Mouse (Mus musculus) kidney, postnatal 0 days (tissue): ENCODE measurements at regions not wholly inside any gene's neighbourhood (a gene's known extent, or its start where the extent isn't known, plus 50 kb on each side); places are given as distances from the start of the nearest gene placed in this dataset.
A peak's percentile ranks its signal among the peaks of the same experiment; 100 is the strongest.

Source experiments
- ATAC-seq: fragments of 200-750 bp; cut with Nextera tagmentation; replicated peaks from 2 replicates; pipeline ENCODE4 v1.8.0; 2017; ENCODE audit warnings: low read depth, moderate number of reproducible peaks, moderate TSS enrichment, moderate library complexity; ENCODE audit not compliant: low FRiP score
- DNase-seq: peaks from one replicate; pipeline ENCODE4 v3.0.0-alpha.2; 2016; ENCODE audit warnings: low spot score
- H3K27ac ChIP-seq: fragments of 300-500 bp; sonication (generic); 2 replicates; pipeline ENCODE4 v1.5.1; 2014; ENCODE audit warnings: mild to moderate bottlenecking
- H3K27me3 ChIP-seq: fragments of 300-500 bp; sonication (generic); 2 replicates; pipeline ENCODE4 v1.6.1; 2014; ENCODE audit warnings: low read length, mixed read lengths; ENCODE audit not compliant: insufficient read depth
- H3K36me3 ChIP-seq: fragments of 300-500 bp; sonication (generic); 2 replicates; pipeline ENCODE4 v1.6.1; 2014; ENCODE audit warnings: low read length, mixed read lengths; ENCODE audit not compliant: insufficient read depth
- H3K4me1 ChIP-seq: fragments of 300-500 bp; sonication (generic); replicated peaks from 2 replicates; pipeline ENCODE4 v1.6.1; 2014; ENCODE audit warnings: antibody characterized with exemption, low read length, mixed read lengths; ENCODE audit not compliant: insufficient read depth
- H3K4me2 ChIP-seq: fragments of 300-500 bp; sonication (generic); 2 replicates; pipeline ENCODE4 v1.6.1; 2014; ENCODE audit warnings: mild to moderate bottlenecking, low read length, moderate library complexity, mixed read lengths
- H3K4me3 ChIP-seq: fragments of 300-500 bp; sonication (generic); replicated peaks from 2 replicates; pipeline ENCODE4 v1.5.1; 2014; ENCODE audit warnings: low read depth, low read length
- H3K9ac ChIP-seq: fragments of 300-500 bp; sonication (generic); 2 replicates; pipeline ENCODE4 v1.6.1; 2014; ENCODE audit warnings: low read depth, low read length
- H3K9me3 ChIP-seq: fragments of 300-500 bp; sonication (generic); replicated peaks from 2 replicates; pipeline ENCODE4 v1.6.1; 2016; ENCODE audit warnings: low read length, inconsistent platforms, mixed read lengths
- CTCF ChIP-seq: IDR thresholded peaks from 2 replicates; pipeline ENCODE4 v1.5.1; 2016; ENCODE audit warnings: antibody characterized with exemption, low read depth, mild to moderate bottlenecking, moderate library complexity
- WGBS: fragments of 180-500 bp; shearing (Covaris S2); extraction: QIAGEN DNeasy Blood & Tissue Kit; methylation state at CpG from one replicate; pipeline ENCODE4 v1.1.7; 2014; 5-methylcytosine and 5-hydroxymethylcytosine counted together

DNA sequence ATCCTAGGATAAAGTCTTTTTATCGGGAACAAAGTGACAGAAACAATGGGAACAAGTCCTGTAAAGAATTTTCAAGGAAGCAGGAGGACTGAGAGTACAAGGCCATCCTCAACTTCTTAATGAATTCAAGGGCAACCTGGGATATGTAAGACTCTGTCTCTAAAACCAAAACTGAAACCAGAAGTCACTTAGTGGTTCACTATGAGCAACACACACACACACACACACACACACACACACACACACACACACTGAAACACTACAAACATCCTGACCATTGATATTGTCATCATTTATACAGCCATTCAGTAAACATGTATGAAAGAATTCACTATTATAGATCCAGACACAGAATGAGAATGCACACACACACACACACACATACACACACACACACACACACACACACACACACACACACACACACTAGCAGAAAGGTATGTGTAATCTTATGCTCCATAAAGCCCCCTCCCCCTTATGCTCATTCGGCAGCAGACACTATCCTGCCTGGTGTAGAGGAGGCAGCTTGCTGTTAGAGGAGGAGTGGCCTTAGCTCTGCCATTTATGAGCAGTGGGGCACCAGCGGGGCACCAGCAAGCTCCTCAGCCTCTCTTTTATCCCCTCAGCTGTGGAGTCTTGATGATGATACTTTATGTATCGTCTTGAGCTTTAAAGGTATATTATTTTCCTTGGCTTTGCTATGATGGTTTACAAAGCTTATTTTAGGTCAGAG is 111.3 kb downstream of the Kcnrg start:
- no peak for TF ChIP-seq CTCF
- H3K4me3 ChIP-seq, result no peak overlapping the region
- no peak; the same call in 1 of the 2 replicates for ATAC-seq
- 48% methylated on average over 4 of the region's 4 CpGs for WGBS
- no peaks in the 10 kb centered on the region for H3K36me3 ChIP-seq
- no peaks in the 10 kb centered on the region for H3K4me1 ChIP-seq
- no peak for DNase-seq
- 0 out of 2 replicates have a peak, but pooled peaks cover 3% of the 10 kb centered on the region for H3K9me3 ChIP-seq
- H3K4me2 ChIP-seq, result no peak overlapping the region
- no peak overlapping the region for H3K27ac ChIP-seq
- no peak overlapping the region for H3K9ac ChIP-seq
- no peaks in the 10 kb centered on the region for H3K27me3 ChIP-seq

DNA sequence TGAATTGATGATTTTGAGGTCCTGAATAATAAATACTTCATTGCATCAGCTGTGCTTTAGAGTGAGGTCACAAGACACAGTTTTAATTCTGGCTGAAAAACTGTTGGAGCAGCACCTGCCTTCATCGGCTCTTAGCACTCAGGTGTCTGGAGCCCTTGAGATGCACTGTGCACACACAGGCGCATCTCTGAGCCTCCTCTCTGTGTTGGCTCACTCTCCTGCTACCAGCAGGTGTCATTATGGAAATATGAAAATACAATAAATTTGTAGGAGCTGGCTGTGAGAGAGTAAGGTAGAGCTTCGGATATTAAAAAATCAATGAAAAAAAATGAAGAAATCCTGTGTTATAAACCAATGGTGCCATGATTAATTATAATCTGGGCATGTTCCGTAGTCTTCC is 114.0 kb downstream of the Kcnrg start:
- 89% methylated on average over 4 of the region's 4 CpGs for WGBS

GRCm38 (mm10) chr14:61724942-61725341 is 117.7 kb downstream of the Kcnrg start:
- 82% methylated on average over 3 of the region's 3 CpGs for WGBS
- no peak overlapping the region for H3K27ac ChIP-seq
- H3K27me3 ChIP-seq, result no peaks in the 10 kb centered on the region
- H3K9ac ChIP-seq, result no peak overlapping the region
- no peaks in the 10 kb centered on the region for H3K9me3 ChIP-seq
- ATAC-seq, result no peak
- no peak for DNase-seq
- H3K4me2 ChIP-seq, result no peak overlapping the region
- no peaks in the 10 kb centered on the region for H3K4me1 ChIP-seq
- no peaks in the 10 kb centered on the region for H3K36me3 ChIP-seq
- no peak overlapping the region for H3K4me3 ChIP-seq
- no peak for TF ChIP-seq CTCF

More for the DNA sequence above, 114.0 kb downstream of the Kcnrg start:
- Histone ChIP-seq H3K4me2 (no peak overlapping the region), H3K27ac (no peak overlapping the region), H3K9me3 (no peaks in the 10 kb centered on the region), H3K4me3 (no peak overlapping the region), H3K36me3 (no peaks in the 10 kb centered on the region), H3K27me3 (no peaks in the 10 kb centered on the region), H3K4me1 (no peaks in the 10 kb centered on the region), H3K9ac (no peak overlapping the region)
- ATAC-seq (no peak), DNase-seq (no peak)
- no peak for TF ChIP-seq CTCF

DNA sequence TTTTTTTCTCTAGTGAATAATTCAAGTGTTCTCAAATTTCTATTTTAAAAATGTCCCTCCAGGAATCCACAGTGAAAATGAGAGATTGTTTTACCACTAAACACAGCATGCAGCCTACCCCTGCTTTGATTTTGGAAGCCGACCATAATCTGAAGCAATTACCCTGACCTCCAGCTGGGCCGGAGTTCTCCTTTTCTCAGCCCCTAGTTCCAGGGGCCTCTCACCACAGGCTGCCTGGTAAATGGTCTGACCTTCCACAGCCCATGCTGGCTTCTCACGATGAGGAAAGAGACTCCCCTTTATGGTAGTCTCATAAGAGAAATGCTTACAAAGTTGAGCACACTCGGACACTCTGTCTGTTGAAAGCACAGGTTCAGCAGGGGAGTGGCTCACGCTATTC is 121.3 kb downstream of the Kcnrg start:
- H3K4me2 ChIP-seq, result no peak overlapping the region
- no peaks in the 10 kb centered on the region for H3K9me3 ChIP-seq
- DNase-seq (no peak), ATAC-seq (no peak)
- no peaks in the 10 kb centered on the region for H3K27me3 ChIP-seq
- WGBS, result 30% methylated on average over 5 of the region's 5 CpGs
- H3K4me1 ChIP-seq, result no peaks in the 10 kb centered on the region
- H3K27ac ChIP-seq, result no peak overlapping the region
- no peaks in the 10 kb centered on the region for H3K36me3 ChIP-seq
- H3K9ac ChIP-seq, result no peak overlapping the region
- no peak overlapping the region for H3K4me3 ChIP-seq
- TF ChIP-seq CTCF, result no peak

GRCm38 (mm10) chr14:61735541-61735940 is 128.3 kb downstream of the Kcnrg start:
- Histone ChIP-seq H3K27me3 (no peaks in the 10 kb centered on the region), H3K27ac (no peak overlapping the region), H3K4me3 (no peak overlapping the region), H3K4me1 (no peaks in the 10 kb centered on the region), H3K36me3 (no peaks in the 10 kb centered on the region), H3K9ac (no peak overlapping the region), H3K4me2 (no peak overlapping the region), H3K9me3 (no peaks in the 10 kb centered on the region)
- WGBS, result 68% methylated on average over 6 of the region's 6 CpGs
- no peak for DNase-seq
- ATAC-seq, result no peak
- TF ChIP-seq CTCF, result no peak

- DNase-seq (peak; percentile 45), ATAC-seq (no peak)
- no peaks in the 10 kb centered on the region for H3K27me3 ChIP-seq
- peak overlapping the region; percentile 47 for H3K27ac ChIP-seq
- H3K4me3 ChIP-seq, result no peak overlapping the region
- 33% methylated on average over 16 of the region's 16 CpGs for WGBS
- no peak overlapping the region for H3K9ac ChIP-seq
- H3K4me1 ChIP-seq, result no peaks in the 10 kb centered on the region
- peak overlapping the region; percentile 25; the same call in 1 of the 2 replicates for H3K4me2 ChIP-seq
- H3K36me3 ChIP-seq, result no peaks in the 10 kb centered on the region
- no peaks in the 10 kb centered on the region for H3K9me3 ChIP-seq
- TF ChIP-seq CTCF, result no peak
These were observed 129.4 kb downstream of the Kcnrg start for GRCm38 (mm10) chr14:61736384-61737322.
